ENCODE assay signal across 24 mouse cellular contexts in the genomic region with DNA sequence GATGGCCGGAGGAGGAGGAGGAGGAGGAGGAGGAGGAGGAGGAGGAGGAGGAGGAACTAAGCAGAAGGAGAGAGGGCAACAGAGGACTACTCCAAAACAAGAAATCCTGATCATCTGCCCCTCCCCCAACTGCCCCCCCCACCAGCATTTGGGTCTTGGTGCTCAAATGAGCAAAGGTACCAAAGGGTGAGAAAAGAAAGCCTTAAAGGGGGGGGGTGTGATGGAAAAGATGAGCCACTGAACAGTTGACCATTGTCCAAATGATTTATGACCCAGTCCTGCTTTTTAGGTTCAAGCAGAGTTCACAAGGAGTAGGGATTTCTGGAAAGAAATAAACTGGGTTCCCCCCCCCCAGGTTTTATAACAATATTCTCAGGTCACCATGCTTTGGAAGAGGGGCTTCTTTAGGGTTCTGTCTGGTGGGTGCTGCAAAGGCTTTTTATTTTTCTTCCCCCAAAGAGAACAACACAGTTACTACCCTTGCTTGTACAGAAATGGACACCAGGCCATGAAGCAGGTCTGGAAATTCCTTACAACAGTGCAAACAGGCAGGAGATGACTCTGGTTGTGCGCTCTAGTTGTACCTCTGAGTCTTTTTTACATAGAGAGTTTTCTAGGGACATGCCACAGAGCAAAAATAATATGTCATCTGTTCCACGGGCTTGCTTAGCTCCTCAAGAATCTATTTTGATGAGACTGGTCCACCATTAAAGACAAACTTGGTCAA. TPM values are rescaled to one million over a fixed set of nuclear protein-coding genes. Genes with fewer than 3 reads are reported as not detected.
DNase-seq lines count a peak whose midpoint lies in the region; ATAC-seq and TF ChIP-seq lines count a peak whose summit lies in the region.
"Had no signal": no experiment of that assay in that cellular context is flagged by ENCODE, and none has a peak within 500 bp of the region (broad histone marks: within the 10 kb centered on the region; RNA-seq: fewer than 3 reads in every experiment).

No protein-coding gene starts in this region.

- no peak overlapping the region for H3K9ac ChIP-seq in kidney, embryonic 15.5 days
- H3K9ac ChIP-seq in hindbrain, embryonic 13.5 days: peak overlapping the region; percentile 60
- H3K9ac ChIP-seq in neural tube, embryonic 13.5 days: peak overlapping the region; percentile 86
- H3K9ac ChIP-seq in liver, postnatal 0 days (replicated peaks): no peak overlapping the region
- H3K9ac ChIP-seq: forebrain, embryonic 13.5 days; limb, embryonic 13.5 days; liver, embryonic 14.5 days; stomach, embryonic 15.5 days had no signal

- TF ChIP-seq EP300 in liver, postnatal 0 days (IDR thresholded peaks at IDR 0.05; ENCODE audit: low read depth): no peak

- H3K4me2 ChIP-seq in kidney, embryonic 15.5 days: no peak overlapping the region
- peak overlapping the region; percentile 83 for H3K4me2 ChIP-seq in hindbrain, embryonic 13.5 days
- H3K4me2 ChIP-seq in neural tube, embryonic 13.5 days: peak overlapping the region; percentile 18; the same call in 1 of the 2 replicates
- no peak overlapping the region for H3K4me2 ChIP-seq in liver, postnatal 0 days (ENCODE audit: low read depth, low read length)
- H3K4me2 ChIP-seq: forebrain, embryonic 13.5 days; heart, embryonic 11.5 days; stomach, embryonic 15.5 days had no signal

- DNase-seq in kidney, postnatal 10 days: no peak
- DNase-seq in embryo, embryonic 10.5 days (ENCODE audit: low spot score): peak; percentile 83
- DNase-seq in liver, postnatal 0 days: no peak
- no peak for DNase-seq in adrenal gland, adult 8-10 months
- DNase-seq: adrenal gland, postnatal 36 days; cerebellum, adult 9-10 months; kidney, adult 8-10 months; right cerebral cortex, adult 18-20 months; spleen, adult 18-20 months; thymus, adult 2 months had no signal

- no peak overlapping the region for H3K4me3 ChIP-seq in kidney, embryonic 15.5 days (replicated peaks)
- peak overlapping the region; percentile 8; the same call in 1 of the 2 replicates for H3K4me3 ChIP-seq in hindbrain, embryonic 13.5 days
- no peak overlapping the region for H3K4me3 ChIP-seq in neural tube, embryonic 13.5 days
- no peak overlapping the region for H3K4me3 ChIP-seq in liver, postnatal 0 days (ENCODE audit: low read depth, low read length)
- H3K4me3 ChIP-seq: forebrain, embryonic 13.5 days; stomach, embryonic 15.5 days had no signal

- no peaks in the 10 kb centered on the region for H3K36me3 ChIP-seq in kidney, embryonic 15.5 days
- H3K36me3 ChIP-seq in hindbrain, embryonic 13.5 days: peaks cover 11% of the 10 kb centered on the region
- peaks cover 18% of the 10 kb centered on the region for H3K36me3 ChIP-seq in neural tube, embryonic 13.5 days
- no peaks in the 10 kb centered on the region for H3K36me3 ChIP-seq in liver, postnatal 0 days (replicated peaks; ENCODE audit: insufficient read depth, low read length)
- H3K36me3 ChIP-seq: limb, embryonic 13.5 days; stomach, embryonic 15.5 days had no signal

- TF ChIP-seq CTCF in liver, postnatal 0 days (IDR thresholded peaks at IDR 0.05; ENCODE audit: low read depth): no peak

- peaks cover 40% of the 10 kb centered on the region for H3K27me3 ChIP-seq in kidney, embryonic 15.5 days
- H3K27me3 ChIP-seq in hindbrain, embryonic 13.5 days: peaks cover 89% of the 10 kb centered on the region
- H3K27me3 ChIP-seq in neural tube, embryonic 13.5 days: no peaks in the 10 kb centered on the region
- H3K27me3 ChIP-seq in liver, postnatal 0 days (ENCODE audit: insufficient read depth, low read length): peaks cover 96% of the 10 kb centered on the region

- H3K4me1 ChIP-seq in kidney, embryonic 15.5 days: peaks cover 71% of the 10 kb centered on the region
- H3K4me1 ChIP-seq in hindbrain, embryonic 13.5 days (replicated peaks): peaks cover 48% of the 10 kb centered on the region
- H3K4me1 ChIP-seq in neural tube, embryonic 13.5 days (replicated peaks): peaks cover 90% of the 10 kb centered on the region
- no peaks in the 10 kb centered on the region for H3K4me1 ChIP-seq in liver, postnatal 0 days (ENCODE audit: insufficient read depth)
- H3K4me1 ChIP-seq: forebrain, embryonic 13.5 days had no signal

- no peaks in the 10 kb centered on the region for H3K9me3 ChIP-seq in kidney, embryonic 15.5 days (replicated peaks)
- H3K9me3 ChIP-seq in hindbrain, embryonic 13.5 days: no peaks in the 10 kb centered on the region
- no peaks in the 10 kb centered on the region for H3K9me3 ChIP-seq in neural tube, embryonic 13.5 days
- H3K9me3 ChIP-seq in liver, postnatal 0 days (ENCODE audit: low read length): no peaks in the 10 kb centered on the region
- H3K9me3 ChIP-seq: forebrain, embryonic 13.5 days; limb, embryonic 13.5 days; stomach, embryonic 15.5 days had no signal

- 0 out of 2 replicates have a peak, but pooled peaks have one; percentile 11 for ATAC-seq in kidney, embryonic 15.5 days (replicated peaks; ENCODE audit: low FRiP score)
- ATAC-seq in hindbrain, embryonic 13.5 days (ENCODE audit: low FRiP score): no peak
- ATAC-seq in neural tube, embryonic 13.5 days (ENCODE audit: low read depth): no peak
- no peak for ATAC-seq in liver, postnatal 0 days
- ATAC-seq: forebrain, embryonic 13.5 days; lung, postnatal 0 days had no signal

- 38% methylated on average over 2 of the region's 3 CpGs for WGBS in kidney, embryonic 15.5 days
- WGBS in hindbrain, embryonic 13.5 days: 19% methylated on average over 2 of the region's 3 CpGs
- WGBS in neural tube, embryonic 13.5 days: 18% methylated on average over 2 of the region's 3 CpGs
- WGBS in liver, postnatal 0 days (ENCODE audit: insufficient replicate concordance): 39% methylated on average over 2 of the region's 3 CpGs

- H3K27ac ChIP-seq in kidney, embryonic 15.5 days: peak overlapping the region; percentile 75
- peak overlapping the region; percentile 99 for H3K27ac ChIP-seq in hindbrain, embryonic 13.5 days
- H3K27ac ChIP-seq in neural tube, embryonic 13.5 days (replicated peaks): peak overlapping the region; percentile 99
- H3K27ac ChIP-seq in liver, postnatal 0 days (ENCODE audit: low read depth): no peak overlapping the region
- H3K27ac ChIP-seq: forebrain, embryonic 13.5 days; limb, embryonic 13.5 days; liver, embryonic 14.5 days; stomach, embryonic 15.5 days had no signal

RNA-seq across cellular contexts. Expression of a gene that starts 14.9 kb away (rescaled TPM):
- polyA plus RNA-seq in kidney, embryonic 15.5 days (2015; fragmentation: Nextera tagmentation; extraction: Ambion mirVana): 1.7 and 2.3 TPM in 2 replicates
- 1.3 and 1.5 TPM in 2 replicates for polyA plus RNA-seq in hindbrain, embryonic 13.5 days (2015; fragmentation: Nextera tagmentation; extraction: Ambion mirVana)
- 2.2 and 2.4 TPM in 2 replicates for polyA plus RNA-seq in neural tube, embryonic 13.5 days (2015; fragmentation: Nextera tagmentation; extraction: Ambion mirVana)
- polyA plus RNA-seq in liver, postnatal 0 days (2015; fragmentation: Nextera tagmentation; extraction: Ambion mirVana): not detected in 2 replicates
- 1 to 10 TPM; 1.3 to 3.6 (median 3.2) TPM for total RNA-seq in adrenal gland, adult 8-10 months (2022)
- total RNA-seq: heart, postnatal 25 days; layer of hippocampus, adult 18-20 months; left cerebral cortex, adult 8-10 months; megakaryocyte, adult 5-6 weeks had no signal
- polyA plus RNA-seq: cortical plate, adult 2 months; forebrain, embryonic 13.5 days; liver, embryonic 14.5 days; lung, postnatal 0 days; stomach, embryonic 15.5 days had no signal

RNA-seq across cellular contexts. Expression of a gene that starts 21.4 kb away (rescaled TPM):
- 1.2 and 1.5 TPM in 2 replicates for polyA plus RNA-seq in kidney, embryonic 15.5 days (2015; fragmentation: Nextera tagmentation; extraction: Ambion mirVana)
- polyA plus RNA-seq in hindbrain, embryonic 13.5 days (2015; fragmentation: Nextera tagmentation; extraction: Ambion mirVana): 1.6 and 2.5 TPM in 2 replicates
- 6.4 and 9.0 TPM in 2 replicates for polyA plus RNA-seq in neural tube, embryonic 13.5 days (2015; fragmentation: Nextera tagmentation; extraction: Ambion mirVana)
- not detected in 2 replicates for polyA plus RNA-seq in liver, postnatal 0 days (2015; fragmentation: Nextera tagmentation; extraction: Ambion mirVana)
- not detected for total RNA-seq in adrenal gland, adult 8-10 months (2022)
- total RNA-seq: adrenal gland, postnatal 36 days; heart, postnatal 25 days; megakaryocyte, adult 5-6 weeks had no signal
- polyA plus RNA-seq: forebrain, embryonic 13.5 days; heart, embryonic 11.5 days; liver, embryonic 14.5 days; lung, postnatal 0 days had no signal

RNA-seq across cellular contexts. Expression of a gene that starts 29.7 kb away (rescaled TPM):
- 5.6 and 5.8 TPM in 2 replicates for polyA plus RNA-seq in kidney, embryonic 15.5 days (2015; fragmentation: Nextera tagmentation; extraction: Ambion mirVana)
- polyA plus RNA-seq in hindbrain, embryonic 13.5 days (2015; fragmentation: Nextera tagmentation; extraction: Ambion mirVana): 4.1 and 4.2 TPM in 2 replicates
- polyA plus RNA-seq in neural tube, embryonic 13.5 days (2015; fragmentation: Nextera tagmentation; extraction: Ambion mirVana): 6.9 and 7.2 TPM in 2 replicates
- not detected in 2 replicates for polyA plus RNA-seq in liver, postnatal 0 days (2015; fragmentation: Nextera tagmentation; extraction: Ambion mirVana)
- total RNA-seq in adrenal gland, adult 8-10 months (2022): 10 to 100 TPM; 16.8 to 37.2 (median 31.3) TPM
- total RNA-seq: layer of hippocampus, adult 18-20 months; left cerebral cortex, adult 8-10 months; megakaryocyte, adult 5-6 weeks had no signal
- polyA plus RNA-seq: cortical plate, adult 2 months; forebrain, embryonic 13.5 days; heart, embryonic 11.5 days; lung, postnatal 0 days had no signal

RNA-seq across cellular contexts. Expression of a gene that starts 29.7 kb away (rescaled TPM):
- polyA plus RNA-seq in kidney, embryonic 15.5 days (2015; fragmentation: Nextera tagmentation; extraction: Ambion mirVana): 15.2 and 15.9 TPM in 2 replicates
- 76.0 and 82.5 TPM in 2 replicates for polyA plus RNA-seq in hindbrain, embryonic 13.5 days (2015; fragmentation: Nextera tagmentation; extraction: Ambion mirVana)
- polyA plus RNA-seq in neural tube, embryonic 13.5 days (2015; fragmentation: Nextera tagmentation; extraction: Ambion mirVana): 24.2 and 33.8 TPM in 2 replicates
- not detected in 2 replicates for polyA plus RNA-seq in liver, postnatal 0 days (2015; fragmentation: Nextera tagmentation; extraction: Ambion mirVana)
- 1 to 10 TPM in 3 of 4 experiments, under 1 TPM in 1; 0.73 to 1.9 (median 1.5) TPM for total RNA-seq in adrenal gland, adult 8-10 months (2022)
- total RNA-seq: heart, postnatal 25 days; layer of hippocampus, adult 18-20 months; left cerebral cortex, adult 8-10 months had no signal
- polyA plus RNA-seq: cortical plate, adult 2 months; forebrain, embryonic 13.5 days; lung, postnatal 0 days had no signal

RNA-seq across cellular contexts. Expression of a gene that starts 37.0 kb away (rescaled TPM):
- 36.4 and 40.8 TPM in 2 replicates for polyA plus RNA-seq in kidney, embryonic 15.5 days (2015; fragmentation: Nextera tagmentation; extraction: Ambion mirVana)
- polyA plus RNA-seq in hindbrain, embryonic 13.5 days (2015; fragmentation: Nextera tagmentation; extraction: Ambion mirVana): 0.79 and 1.5 TPM in 2 replicates
- polyA plus RNA-seq in neural tube, embryonic 13.5 days (2015; fragmentation: Nextera tagmentation; extraction: Ambion mirVana): 17.4 and 22.8 TPM in 2 replicates
- 0.04 TPM in 1 of 2 replicates, not detected in the other for polyA plus RNA-seq in liver, postnatal 0 days (2015; fragmentation: Nextera tagmentation; extraction: Ambion mirVana)
- total RNA-seq in adrenal gland, adult 8-10 months (2022): 10 to 100 TPM; 33.3 to 45.8 (median 36.6) TPM
- total RNA-seq: layer of hippocampus, adult 18-20 months; left cerebral cortex, adult 8-10 months; megakaryocyte, adult 5-6 weeks had no signal
- polyA plus RNA-seq: cortical plate, adult 2 months; forebrain, embryonic 13.5 days had no signal

Comparison
In these comparisons a context has a peak if more than half of its experiments do, and no peak if none do; other contexts are left out.
1. H3K4me2 ChIP-seq: peak in hindbrain, embryonic 13.5 days (single experiment) and neural tube, embryonic 13.5 days (single experiment); none in kidney, embryonic 15.5 days (single experiment) and liver, postnatal 0 days (single experiment).
2. H3K9ac ChIP-seq: peak in hindbrain, embryonic 13.5 days (single experiment) and neural tube, embryonic 13.5 days (single experiment); none in kidney, embryonic 15.5 days (single experiment) and liver, postnatal 0 days (single experiment).